Mouse (Mus musculus) frontal cortex, postnatal 14 days (tissue): Measurements from ENCODE around the gene Tomt.
A peak's percentile ranks its signal among the peaks of the same experiment; 100 is the strongest.
"Not testable (repeated sequence)": the region's sequence is repeated elsewhere in the genome, so short reads cannot be mapped to it uniquely, and the experiment has no call there.

Source experiments
- DNase-seq, 2 experiments: peaks; one replicate each; pipeline ENCODE4 v3.0.0; 2022; ENCODE audit warnings: low spot score in 2 of 2

Tomt gene

DNA sequence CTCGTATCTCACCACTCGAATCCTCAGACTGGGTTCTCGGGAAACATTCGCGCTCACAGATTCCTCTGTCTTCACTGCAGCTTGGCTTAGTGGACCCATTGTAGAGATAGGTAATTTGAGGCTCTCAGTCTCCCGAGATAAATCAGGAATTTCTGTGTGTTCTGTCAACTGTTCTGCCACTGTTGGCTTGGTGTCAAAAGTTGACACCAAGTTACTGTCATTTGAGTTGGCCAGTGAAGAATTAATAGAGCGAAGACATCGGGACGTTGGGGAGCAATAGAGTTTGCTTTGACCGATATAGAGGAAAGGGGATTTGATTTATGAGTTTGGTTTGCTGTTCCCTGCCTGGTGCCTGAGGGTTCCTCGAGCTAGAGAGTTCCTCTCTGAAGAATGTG lies at the start of gene Tomt:
Gene Tomt, minus strand, starts transcription at position 73 of the 395 bp plus-strand sequence.
- no peak for DNase-seq

DNA sequence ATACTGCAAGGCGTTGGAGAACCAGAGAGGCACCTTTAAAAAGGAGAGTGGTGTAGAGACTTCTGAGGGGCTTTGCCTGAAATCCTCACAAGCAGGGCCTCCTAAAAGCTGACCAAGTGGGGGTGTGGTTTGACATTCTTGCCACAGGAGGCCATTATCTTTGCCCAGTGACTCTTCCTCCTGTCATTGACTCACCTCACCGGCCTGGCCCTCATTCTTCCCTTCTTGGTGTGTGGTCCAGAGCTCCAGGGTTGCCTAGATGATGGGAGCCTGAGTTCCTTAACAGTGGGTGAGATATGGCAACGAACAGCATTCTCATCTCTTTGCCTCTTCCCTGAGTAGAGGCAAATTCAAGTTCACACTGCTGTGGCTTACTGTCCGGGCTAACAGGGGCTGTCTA lies 49.7 kb upstream of the Tomt start:
- no peak for DNase-seq

DNA sequence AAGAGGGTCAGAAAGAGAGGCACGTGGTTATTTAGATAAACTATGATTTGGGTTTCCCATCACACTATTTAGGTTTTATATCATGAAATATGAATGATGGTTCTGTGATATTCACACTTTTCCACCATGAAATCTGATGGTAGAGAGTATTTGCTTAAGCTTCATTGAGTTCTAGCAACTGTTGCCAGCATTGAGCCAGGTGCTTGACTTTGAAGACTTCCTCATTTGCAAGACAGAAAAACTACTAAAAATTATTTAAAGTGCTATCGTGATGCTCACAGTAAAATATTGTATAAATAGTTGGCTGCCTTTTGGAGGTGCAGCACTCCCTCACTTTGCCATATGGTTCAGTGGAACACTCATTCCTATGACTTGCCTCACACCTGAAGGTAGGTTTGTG lies 49.1 kb upstream of the Tomt start:
- no peak for DNase-seq

DNA sequence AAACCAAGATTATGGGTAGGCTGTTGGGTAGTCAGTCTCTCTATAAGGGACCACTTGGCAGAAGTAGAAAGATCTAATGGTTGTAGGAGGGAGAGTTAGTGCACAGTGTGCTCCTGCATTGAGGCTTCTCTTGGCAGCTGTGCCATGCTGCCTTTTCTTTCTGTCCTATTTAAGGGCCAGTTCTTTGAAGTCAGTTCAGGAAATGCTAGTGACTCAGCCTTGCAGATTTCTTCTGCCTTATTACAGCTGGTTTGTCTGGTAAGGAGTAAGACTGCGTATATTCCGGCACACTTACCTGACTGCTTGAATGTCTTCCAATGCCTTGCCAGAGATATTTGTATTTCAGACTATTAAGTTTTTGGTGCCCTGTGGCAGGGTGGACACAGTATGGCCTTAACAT lies 48.0 kb upstream of the Tomt start:
- DNase-seq = no peak

DNA sequence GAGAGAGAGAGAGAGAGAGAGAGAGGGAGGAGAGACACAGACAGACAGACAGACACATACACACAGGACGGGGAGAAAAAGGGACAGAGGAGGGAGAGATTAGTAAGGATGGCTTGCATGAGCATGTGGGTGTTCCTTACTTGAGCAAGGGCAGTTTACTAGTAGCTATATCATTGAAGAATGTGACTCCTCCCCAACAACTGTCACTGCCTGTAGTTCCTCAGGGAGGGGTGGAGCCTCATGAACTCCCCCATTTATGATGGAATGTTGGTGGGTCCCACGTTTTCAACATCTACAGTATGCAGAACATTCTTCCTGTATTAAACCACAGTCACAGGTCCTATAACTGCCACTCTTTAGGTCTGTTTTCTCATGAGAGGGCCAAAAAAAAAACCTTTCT lies 45.9 kb upstream of the Tomt start:
- no peak for DNase-seq

DNA sequence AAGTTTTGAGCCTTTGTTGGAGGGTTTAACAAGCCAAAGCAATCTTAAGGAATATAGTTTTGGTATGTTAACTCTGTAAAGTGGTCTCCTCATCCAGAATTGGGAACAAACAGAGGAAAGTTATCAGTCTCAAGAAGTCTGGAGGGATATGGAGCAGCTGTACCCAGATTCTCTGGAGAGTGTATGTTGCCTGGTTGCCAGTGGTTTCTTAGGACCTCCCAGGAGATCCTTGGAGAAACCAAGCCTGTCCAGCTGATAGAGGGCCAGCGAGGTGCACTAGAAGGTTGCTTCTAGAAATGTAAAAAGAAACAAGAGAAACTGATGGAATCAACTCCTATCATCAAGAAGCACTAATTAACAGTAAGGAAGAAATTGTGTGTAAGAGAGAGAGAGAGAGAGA lies 45.5 kb upstream of the Tomt start:
- no peak for DNase-seq

DNA sequence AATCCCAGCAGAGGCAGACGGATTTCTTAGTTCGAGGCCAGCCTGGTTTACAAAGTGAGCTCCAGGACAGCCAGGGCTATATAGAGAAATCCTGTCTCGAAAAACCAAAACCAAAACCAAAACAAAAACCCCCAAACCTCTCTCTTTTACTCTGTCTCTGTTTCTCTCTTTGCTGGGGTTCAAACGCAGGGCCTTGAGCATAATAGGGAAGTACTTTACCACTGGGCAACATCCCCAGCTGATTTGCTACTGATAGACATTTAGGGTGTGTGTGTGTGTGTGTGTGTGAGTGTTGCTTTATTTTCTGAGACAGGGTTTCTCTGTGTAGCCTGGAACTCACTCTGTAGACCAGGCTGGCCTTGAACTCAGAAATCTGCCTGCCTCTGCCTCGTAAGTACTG lies 42.8 kb upstream of the Tomt start:
- not testable (repeated sequence) for DNase-seq

DNA sequence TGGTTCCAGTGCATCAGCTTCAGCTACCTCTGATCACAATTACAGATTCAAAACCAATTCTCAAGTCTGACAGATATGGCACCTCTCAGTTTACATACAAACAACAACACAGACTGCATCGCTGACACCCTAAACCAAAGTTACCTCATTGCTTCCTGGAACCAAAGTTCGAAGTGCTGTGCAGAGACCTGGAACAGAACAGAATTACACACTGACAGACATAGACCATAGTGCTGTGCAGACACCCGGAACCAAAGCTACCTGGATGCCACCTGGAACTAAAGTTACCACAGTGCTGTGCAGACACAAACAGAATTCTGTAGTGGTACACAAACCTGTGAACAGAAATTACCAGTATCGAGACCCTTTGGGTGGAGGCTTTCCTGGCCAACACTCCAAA lies 33.6 kb upstream of the Tomt start:
- no peak for DNase-seq

DNA sequence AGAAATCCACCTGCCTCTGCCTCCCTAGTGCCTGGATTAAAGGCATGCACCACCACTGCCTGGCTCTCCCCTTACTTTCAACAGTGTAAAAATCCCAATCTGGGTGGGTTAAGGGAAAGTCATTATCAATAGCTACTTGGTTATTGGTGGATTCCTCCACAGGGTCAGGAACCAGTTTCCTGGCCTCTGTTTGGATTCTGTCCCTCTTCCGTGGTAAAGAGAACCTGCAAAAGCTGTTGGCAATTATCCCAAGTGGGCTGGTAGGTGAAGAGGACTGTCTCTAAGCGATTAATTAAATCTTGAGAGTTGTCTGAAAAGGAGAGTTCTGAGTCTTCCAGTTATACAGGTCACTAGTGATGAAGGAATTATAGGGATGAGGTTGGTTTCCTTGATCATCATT lies 32.2 kb upstream of the Tomt start:
- DNase-seq = no peak

DNA sequence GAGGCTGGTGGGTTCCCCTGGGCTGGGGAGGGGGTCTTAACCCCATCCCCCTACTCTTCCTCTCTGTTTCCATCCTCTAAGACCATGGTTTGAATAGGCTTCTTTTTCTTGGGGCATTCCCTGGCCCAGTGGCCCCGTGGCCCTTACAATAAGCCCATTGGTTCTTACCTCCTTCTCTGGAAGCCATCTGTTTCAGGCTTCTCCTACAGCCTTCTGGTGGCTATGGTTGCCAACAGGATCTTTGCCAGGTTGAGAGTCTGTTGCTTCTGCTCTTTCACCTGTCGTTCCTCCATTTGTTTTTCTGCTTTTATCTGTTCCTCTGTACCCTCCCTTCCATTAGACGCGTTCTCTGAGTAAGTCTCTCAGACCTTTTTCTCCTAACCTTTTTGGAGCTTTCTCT lies 31.4 kb upstream of the Tomt start:
- DNase-seq = no peak

DNA sequence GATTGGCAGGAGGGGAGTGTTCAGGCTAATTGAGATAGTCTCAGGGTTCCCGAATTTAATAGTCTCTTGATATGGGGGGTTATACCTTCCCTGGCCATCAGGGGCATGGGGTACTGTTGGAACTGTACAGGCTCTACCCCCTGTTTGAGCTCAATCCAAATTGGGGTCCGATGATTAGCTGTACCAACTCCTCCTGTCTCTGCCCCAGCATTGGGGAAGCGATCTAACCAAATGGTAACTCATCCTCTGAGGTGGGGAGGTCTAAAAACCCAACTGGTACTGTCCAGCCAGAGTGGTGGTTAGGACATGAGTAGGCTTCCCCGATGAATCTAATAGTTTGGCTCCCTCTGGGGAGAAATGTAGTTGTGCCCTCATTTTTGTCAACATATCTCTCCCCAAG lies 30.8 kb upstream of the Tomt start:
- DNase-seq = no peak

DNA sequence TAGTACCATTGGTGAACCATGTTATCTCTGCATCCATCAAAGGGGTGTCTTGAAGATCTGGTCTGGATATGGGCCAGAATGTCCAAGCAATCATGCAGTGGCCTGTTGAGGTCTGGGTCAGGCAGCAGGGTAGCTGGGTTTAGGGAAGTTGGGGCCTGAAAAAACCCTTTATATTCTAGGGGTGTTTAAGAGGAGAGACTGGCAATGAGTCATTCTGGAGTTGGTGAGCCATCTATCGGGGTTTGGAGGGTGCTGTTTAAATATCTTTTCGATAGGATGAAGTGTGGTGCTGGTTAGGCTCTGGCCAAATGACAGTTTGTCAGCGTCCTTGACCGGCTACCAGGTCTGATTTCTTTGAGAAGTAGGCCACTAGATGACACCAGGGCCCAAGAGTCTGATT lies 29.8 kb upstream of the Tomt start:
- DNase-seq = no peak

DNA sequence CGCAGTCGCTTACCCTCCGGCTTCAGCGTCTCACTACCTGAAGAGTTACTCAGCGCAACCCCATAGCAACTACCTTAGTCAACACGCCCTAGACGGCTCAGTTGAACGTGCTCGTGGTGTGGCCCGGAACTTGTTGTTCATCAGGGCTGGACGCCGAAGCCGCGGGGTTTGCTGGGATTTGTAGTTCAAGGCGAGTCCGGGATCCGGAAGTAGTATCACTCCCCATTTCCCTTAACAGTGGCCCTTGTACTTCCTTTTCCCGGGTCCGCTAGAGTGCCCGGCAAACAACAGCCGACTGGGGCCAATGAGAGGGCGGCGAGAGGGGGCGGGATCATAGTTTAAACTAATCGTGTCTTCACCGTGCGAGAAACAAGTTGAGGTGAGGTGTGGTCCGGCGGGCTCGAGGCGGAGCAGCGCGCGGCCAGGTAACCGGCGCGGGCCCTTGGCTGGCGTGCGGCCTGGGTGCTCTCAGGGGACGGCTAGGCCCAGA lies 27.6 kb upstream of the Tomt start, which contains the start of the genes Lrrc51 and Numa1:
Gene Lrrc51, minus strand, starts transcription at position 145 of the 490 bp plus-strand sequence.
Gene Numa1, plus strand, starts transcription at position 361 of the 490 bp plus-strand sequence.
- DNase-seq = peak; percentile 91 to 93

DNA sequence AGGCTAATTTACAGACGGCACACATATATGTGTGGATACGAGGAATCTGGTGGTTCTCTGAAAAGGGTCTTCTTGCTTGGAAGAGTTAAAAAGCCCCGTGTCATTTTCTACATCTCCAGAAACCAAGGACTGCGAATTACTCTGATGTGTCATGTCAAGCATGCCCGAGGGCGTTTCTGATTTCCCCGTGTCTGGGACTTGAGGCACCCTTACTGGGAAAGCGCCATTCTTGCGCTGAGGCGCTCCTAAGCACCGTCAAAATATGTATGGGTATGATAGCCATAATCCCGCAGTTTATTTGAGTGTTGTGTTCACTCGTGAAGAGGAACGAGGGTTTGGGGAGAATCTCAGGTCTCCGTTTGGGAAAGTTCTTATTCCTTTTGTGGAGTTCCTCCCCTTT lies 27.1 kb upstream of the Tomt start:
- DNase-seq = peak in 1 of 2 experiments; percentile 17

DNA sequence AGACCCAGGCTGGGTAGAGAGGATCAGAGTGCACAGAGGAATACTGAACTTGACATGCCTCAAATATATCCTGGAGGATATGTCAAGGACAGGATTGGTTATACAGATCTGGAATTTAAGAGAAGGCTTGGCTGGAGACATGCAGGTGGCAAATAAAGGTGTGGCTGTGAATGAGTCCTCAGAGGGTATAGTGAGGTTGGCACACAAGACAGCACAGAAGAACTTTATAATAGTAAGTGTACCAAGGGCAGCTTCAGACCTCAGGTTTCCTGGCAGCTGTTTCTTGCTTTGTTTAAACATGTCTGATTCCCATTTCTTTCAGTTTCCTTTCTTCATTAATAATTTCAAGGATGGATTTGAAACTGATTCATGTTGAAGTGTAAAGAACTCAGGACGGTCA lies 26.4 kb upstream of the Tomt start:
- DNase-seq = no peak

DNA sequence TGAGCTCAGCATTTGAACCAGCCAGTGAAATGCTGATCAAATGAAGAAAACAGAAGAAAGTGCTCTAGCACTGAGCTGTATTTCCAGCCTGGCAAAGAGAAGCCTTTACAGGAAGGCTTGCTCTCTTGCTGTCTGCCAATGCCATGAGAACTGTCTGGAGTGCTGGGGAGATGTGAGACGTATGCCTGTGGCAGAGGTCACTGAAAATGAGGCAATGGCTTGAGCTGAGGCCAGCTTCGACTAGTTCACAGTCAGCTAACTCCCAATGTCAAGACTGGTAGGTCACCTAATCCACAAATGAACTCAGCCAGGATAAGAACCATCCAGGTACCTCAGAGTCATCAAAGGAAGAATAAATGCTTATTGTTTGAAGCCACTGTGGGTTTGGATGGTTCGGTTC lies 21.9 kb upstream of the Tomt start:
- no peak for DNase-seq

DNA sequence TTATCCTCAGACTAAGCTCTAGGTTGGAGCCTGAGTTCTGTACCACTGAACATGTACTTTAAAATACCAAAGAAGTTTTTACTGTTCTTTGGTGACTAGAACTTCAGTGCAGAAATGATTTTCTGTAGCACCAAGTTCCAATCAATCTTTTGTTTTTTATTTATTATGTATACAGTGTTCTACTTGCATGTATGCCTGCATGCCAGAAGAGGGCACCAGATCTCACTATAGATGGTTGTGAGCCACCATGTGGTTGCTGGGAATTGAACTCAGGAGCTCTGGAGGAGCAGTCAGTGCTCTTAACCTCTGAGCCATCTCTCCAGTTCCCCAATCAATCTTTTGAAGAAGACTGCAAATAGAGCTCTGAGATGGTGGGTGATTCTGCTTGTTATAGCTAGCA lies 19.7 kb upstream of the Tomt start:
- DNase-seq = not testable (repeated sequence)

DNA sequence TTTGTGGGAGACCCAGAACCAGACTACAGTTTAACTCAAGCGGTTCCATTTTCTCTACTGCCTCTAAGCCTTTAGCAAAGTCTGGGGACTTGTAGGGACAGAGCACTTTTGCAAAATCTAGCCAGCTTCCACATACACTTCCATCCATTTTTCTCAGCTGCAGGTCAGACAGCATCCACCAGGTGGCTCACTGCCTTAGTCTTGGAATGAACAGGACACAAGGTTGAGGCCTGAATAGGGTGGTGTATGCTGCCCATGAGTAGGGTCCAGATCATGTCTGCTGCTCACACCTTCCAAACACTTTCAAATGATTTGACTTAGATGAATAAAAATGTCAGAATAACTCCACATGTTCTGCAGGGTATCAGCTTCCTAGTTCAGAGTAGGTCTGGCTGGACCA lies 11.9 kb upstream of the Tomt start:
- DNase-seq = peak in 1 of 2 experiments; percentile 59

DNA sequence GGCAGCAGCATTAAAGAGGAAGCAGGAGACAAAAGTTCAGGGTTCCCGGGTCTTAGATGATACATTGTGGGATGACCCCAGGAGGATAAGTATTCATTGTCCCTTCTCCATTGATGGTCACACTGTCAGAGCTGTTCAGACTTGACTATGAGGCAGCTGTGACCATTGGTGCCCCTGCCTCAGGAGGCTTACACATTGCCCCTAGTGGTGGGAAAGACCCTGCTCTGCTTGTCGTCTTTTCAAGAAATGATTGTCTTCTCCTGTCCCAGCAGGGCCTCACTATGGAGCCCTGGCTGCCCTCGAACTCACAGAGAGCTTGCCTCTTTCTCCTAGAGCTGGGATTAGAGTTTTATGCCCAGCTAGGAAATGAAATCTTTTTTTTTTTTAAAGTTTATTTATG lies 5.8 kb upstream of the Tomt start:
- DNase-seq = no peak

DNA sequence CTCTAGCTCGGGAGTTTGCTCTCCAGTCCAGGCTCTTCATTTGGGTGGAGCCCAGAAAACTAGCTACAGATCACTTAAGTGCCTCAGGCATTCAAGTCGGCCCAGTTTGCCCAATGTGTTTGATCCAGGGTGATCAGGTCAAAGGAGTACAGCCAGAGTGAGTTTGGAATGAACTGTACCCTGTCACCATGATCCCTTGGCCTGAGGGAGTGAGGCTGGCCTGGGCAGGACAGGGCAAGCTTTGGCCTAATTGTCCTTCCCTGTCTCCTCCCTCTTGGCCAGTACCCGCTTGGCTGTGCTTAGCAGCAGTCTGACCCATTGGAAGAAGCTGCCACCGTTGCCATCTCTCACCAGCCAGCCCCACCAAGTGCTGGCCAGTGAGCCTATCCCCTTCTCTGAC lies 4.0 kb upstream of the Tomt start:
- DNase-seq = no peak

DNA sequence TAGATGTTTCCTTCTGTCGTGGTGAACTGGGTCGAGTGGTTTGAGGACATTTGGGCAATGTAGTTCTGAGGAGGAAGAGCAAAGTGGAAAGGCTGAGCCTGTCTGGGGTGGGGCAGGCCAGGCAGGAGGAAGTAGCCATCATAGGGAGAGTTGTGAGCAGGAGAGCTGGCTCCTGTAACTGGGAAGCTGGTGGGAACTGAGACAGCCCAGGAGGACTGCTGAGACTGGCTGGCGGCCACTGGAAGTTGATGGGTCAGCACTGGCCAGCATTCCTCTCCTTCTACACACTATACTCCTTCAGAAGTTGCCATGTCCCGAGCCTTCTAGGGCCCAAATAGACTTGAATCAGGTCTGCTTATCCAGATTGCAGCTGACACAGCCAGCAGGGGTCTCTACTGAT lies 2.2 kb upstream of the Tomt start:
- no peak for DNase-seq

DNA sequence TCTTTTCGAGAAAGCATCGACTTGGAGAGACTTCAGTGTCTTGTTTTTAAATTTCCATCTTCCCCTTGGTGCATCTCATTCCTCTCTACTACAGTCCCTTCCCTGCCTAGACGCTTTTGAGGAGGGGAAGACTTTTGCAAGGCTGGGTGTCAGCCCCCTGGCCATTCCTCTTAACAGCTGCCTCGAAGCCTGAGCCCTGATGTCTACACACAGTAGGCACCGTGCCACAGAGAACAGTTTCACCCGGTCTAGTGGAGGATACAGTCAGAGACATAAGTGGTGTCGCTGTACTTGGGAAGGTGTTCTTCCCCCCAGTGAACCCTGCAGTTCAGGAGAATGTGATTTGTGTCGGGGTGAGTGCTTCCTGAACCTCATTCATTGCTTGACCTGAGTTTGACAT lies 537 bp upstream of the Tomt start:
- DNase-seq = no peak

DNA sequence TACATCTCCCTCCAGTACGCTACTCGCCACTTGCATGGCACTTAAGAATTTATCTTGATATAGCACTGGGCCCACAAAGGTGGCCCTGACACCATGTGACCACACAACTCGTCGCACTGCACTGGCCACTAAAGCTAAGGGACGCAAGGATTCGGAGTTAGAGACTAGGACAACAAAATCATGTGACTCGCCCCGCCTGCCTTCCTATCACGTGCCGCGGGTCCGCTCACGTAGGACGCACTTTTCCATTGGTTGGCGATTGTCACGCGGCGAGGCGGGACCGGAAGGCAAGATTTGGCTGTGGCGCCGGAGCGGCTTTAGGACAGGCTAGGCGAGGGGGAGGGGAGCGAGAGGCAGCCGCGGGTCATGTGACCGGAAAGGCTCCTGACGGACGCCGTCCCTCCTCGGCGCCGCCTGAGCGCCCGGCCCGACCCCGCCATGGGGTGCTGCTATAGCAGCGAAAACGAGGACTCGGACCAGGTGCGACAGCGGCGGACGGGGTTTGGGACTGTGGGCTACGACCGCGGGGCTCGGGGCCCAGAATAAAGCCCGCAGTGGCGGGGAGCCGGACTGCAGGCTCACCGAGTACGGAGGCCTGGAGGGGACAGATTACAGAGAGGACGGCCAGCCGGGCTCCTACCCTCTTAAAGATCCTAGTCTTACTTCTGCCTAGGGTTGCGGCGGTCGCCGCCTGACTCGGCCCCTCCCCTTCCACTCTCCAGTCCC lies 435 bp downstream of the Tomt start, which contains the start of gene Lamtor1:
Gene Lamtor1, plus strand, starts transcription at position 344 of the 726 bp plus-strand sequence.
- DNase-seq = peak; percentile 99 to 100

DNA sequence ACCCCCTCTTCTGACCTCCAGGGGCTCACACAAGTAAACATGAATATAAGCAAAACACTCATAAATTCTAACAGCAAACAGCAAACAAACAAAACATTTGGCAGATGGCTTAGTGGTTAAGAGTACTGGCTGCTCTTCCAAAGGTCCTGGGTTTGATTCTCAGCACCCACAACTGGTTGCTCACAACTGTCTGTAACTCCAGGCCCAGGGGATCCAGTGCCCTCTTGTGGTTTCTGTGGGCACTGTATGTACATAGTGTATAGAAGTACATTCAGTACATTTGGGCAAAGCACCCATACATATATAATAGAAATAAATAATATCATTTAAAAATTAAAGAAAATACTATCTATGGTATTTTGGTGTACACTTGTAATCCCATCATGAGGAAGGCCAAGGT lies 3.3 kb downstream of the Tomt start:
- no peak for DNase-seq
